Mouse (Mus musculus): ENCODE data around the gene Cdk20.
"Not testable (repeated sequence)": the region's sequence is repeated elsewhere in the genome, so short reads cannot be mapped to it uniquely, and the experiment has no call there.

- not testable (repeated sequence) for TF ChIP-seq CTCF (IDR thresholded peaks at IDR 0.05; ENCODE audit: borderline replicate concordance, insufficient read depth, low read length); POLR2A (IDR thresholded peaks at IDR 0.05; ENCODE audit: low read depth, low read length)
Measured at GRCm38 (mm10) chr13:64457225-64457978, 25.3 kb downstream of the Cdk20 start.
